Mouse (Mus musculus) ovary, postnatal 14 days (tissue): Measurements from ENCODE around the gene Camsap3.
A peak's percentile ranks its signal among the peaks of the same experiment; 100 is the strongest.

Experiments used
- DNase-seq: peaks from one replicate; pipeline ENCODE4 v3.0.0; 2022; ENCODE audit warnings: low spot score

Camsap3 gene

DNA sequence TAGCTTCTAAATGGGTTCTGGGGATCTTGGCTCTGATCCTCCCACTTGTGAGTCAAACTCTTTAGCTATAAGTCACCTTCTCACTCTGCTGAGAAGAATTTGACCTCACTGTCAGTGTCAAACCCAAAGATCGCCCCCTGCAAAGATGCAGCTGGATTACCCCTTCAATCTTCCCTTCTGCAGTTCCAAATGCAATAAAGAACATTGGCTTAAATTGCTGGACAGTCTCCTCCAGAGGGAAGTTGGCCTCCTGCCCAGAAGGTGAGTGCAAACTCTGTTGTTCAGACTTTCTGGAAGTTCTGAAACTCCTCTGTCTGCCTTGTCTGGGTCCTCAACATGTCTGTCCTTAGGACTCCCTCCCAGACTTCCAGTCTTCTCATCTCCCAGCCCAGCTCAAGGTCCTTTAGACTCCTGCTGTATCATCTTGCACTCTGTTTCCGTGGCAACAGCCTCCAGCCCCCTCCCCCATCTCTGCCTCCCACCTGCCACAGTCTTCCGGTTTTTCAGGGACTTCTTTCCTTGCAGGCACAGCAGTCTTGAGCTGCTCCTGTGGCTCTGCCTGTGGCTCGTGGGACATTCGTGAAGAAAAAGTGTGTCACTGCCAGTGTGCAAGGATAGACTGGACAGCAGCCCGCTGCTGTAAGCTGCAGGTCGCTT lies 69.8 kb downstream of the Camsap3 start:
- DNase-seq, result peak; percentile 12
